Mouse (Mus musculus) A20 (cell line): ENCODE data around the gene Slc4a1.

ENCODE experiments used
- DNase-seq: peaks from one replicate; pipeline ENCODE4 v3.0.0-alpha.2; 2011; ENCODE audit warnings: low read depth, low spot score

The Slc4a1 gene

DNA sequence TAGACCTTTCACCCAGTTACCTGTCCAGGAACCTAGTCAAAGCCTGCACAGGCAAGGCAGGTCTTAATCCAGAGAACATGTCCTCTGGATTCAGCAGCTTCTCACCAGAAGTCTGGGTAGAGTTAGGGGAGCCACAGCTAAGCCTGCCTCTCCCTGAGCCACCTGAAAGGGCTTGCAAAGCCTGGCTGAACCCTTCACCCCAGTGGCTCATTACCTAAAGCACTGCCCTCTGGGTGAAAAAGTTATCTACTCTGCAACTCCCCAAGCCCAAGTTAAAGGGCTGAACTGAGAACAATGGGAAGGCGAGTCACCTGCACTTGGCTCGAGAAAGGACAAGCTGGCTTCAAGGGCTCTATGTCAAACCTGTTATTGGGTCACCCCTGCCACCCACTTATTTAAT lies 61.9 kb downstream of the Slc4a1 start:
- no peak for DNase-seq

DNA sequence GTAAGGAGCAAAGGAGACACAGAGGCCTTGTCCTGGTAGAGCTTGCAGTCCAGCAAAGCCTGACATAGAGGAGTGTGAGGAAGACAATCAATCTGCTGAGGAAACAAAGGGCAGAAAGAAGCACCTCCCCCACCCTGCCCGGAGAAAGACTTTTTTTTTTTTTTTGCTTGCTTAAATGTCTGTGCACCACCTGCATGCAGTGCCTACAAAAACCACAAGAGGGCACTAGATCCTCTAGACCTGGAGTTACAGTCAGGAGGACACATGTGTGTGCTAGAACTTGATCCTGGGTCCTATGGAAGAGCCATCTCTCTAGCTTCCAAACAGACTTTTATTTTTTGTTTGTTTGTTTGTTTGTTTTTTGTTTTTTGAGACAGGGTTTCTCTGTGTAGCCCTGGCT lies 66.2 kb downstream of the Slc4a1 start:
- peak; percentile 86 for DNase-seq
